Mouse (Mus musculus): ENCODE results near the gene Pakap.

Pakap gene

GRCm38 (mm10) chr4:57764392-57764791 lies 196.4 kb downstream of the Pakap start:
- ATAC-seq (ENCODE audit: low TSS enrichment), result peak; percentile 47; the same call in 1 of the 2 replicates

DNA sequence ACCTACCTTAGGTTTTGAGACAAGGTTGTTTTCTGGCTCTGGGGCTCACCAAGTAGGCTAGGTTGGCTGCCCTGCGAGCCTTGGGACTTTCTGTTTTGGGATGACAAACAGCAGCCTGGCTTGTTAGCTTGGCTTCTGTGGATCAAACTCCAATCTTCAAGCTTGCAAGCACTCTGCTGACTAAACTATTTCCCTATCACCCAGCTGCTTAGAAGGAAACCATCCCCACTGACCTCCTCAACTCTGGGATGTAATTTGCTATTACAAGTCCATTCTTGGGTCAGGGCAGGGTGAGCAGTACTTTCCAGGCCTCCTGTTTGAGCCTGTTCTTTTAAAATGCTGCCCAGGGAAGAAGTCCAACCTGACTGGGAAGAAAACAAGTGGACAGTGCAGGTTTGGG lies 196.9 kb downstream of the Pakap start:
- ATAC-seq (ENCODE audit: low TSS enrichment), result no peak

DNA sequence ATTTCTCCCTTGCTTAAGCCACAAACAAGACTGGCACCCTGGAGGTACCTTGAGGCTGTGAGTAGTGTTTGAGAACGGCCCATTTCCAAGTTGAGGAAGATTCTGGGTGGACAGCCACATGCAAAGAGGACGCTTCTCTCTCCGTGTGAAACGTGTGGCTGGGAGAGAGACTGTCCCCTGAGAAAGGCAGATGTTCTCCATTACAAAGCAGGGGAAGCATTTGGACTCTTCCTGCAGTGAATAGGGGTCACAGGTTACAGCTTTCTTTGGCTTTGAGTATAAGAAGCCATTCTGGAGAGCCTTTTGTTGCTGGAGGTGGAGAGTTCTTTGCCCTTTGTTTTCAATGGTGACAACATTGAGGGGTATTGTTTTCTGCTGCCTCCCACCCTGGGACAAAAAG lies 197.8 kb downstream of the Pakap start:
- ATAC-seq (ENCODE audit: low TSS enrichment), result no peak

DNA sequence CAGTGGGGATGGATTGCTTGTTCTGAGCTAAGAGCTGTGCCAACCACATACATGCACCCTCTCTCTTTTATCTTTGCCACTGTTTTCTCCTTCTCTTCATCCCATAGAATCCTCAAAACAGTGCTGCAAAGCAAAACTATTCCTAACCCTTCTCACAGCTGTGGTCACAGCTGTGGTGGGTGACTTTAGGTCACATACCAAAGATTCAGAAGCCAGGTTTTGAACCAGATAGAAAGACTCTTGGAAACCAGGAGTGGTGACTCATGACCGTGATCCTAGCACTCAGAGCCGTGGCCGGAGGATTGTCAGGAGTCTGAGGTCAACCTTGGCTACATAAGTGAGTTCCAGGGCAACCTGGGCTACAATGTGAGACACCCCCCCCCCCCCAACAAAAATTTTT lies 201.0 kb downstream of the Pakap start:
- no peak for ATAC-seq (ENCODE audit: low TSS enrichment)

DNA sequence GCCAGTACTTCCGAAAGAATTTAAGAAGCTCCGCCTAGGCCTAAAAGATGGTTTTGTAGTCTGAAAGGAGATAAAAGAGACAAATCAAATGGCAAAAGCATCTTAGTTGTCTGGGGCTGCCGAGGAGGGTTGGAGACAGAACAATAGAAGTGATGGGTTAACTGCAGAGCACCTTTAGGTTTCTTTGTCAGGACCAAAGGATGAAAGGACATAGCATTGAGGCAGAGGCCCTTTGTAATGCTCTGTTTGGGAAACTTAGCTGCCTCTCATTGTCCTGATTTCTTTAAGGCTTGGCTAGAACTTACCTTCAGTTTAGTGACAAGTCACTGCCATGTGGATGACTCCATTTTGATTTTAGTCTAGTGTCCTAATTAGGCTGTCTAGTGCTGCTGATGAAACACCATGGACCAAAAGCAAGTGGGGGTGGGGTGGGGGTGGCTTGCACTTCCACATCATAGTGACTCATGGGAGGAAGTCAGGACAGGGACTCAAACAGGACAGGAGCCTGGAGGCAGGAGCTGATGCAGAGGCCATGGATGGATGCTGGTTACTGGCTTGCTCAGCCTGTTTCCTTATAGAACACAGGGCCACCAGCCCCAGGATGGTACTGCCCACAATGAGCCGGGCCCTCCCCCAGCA lies 202.3 kb downstream of the Pakap start:
- ATAC-seq (ENCODE audit: low TSS enrichment), result no peak

- ATAC-seq (ENCODE audit: low TSS enrichment), result no peak
Measured at GRCm38 (mm10) chr4:57771558-57772219, 203.7 kb downstream of the Pakap start.

- ATAC-seq (ENCODE audit: low TSS enrichment), result no peak
Measured at GRCm38 (mm10) chr4:57772851-57773510, 205.0 kb downstream of the Pakap start.

DNA sequence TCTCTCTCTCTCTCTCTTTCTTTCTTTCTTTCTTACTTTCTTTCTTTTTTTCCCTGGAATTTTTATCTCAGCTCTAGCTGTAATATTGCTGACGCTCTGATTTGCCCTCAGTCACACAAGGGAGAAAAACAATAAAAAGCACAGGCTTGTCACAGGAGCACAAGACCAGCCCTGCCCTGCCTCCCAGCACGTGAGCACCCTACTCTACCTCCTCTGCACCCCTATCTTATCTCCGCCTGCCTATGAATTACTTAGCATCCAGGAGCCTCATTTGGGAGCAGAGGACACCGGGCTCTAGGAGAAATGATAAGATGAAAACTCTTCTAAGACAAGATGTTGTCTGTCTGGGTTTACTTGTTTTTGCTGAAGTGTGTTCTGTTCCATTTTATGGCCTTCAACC lies 206.5 kb downstream of the Pakap start:
- ATAC-seq (ENCODE audit: low TSS enrichment), result no peak

GRCm38 (mm10) chr4:57775582-57775981 lies 207.6 kb downstream of the Pakap start:
- no peak for ATAC-seq (ENCODE audit: low TSS enrichment)

GRCm38 (mm10) chr4:57780403-57780802 lies 212.4 kb downstream of the Pakap start:
- no peak for ATAC-seq (ENCODE audit: low TSS enrichment)

DNA sequence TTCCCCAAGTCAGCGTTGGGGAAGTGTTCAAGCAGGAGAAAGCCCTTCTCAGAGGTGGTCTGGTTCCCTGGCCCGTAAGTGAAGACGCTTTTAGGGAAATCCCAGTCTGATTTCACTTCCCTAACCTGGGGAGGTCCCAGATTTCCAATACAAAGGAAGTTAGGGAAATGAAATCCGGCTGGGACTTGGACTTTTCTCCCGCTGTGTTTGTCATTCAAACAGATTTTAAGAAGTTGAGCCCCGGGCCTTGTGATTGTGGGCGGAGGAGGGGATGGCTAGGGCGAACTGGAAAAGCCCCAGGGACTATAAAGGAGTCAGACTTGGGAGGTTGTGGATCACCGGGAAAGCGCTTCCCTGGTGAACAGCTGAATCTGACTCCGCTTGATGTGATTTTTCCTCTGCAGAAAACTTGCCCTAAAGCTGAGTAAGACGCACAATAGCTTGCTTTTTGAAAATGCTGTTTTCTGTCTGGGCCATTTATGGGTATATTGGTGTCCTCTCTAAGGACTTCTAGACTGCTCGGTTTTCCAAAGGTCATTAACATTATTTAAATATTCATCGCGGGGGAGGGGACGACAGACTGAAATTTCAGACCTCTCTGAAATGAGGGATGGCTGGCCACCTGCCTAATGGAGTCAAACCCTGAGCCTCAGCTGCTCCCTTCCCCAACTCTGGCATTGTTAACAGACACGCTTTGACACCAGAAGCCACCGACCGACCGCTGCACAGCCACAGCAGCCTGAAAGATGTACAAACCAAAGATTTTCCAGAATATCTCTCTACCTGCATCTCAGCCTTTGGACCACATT lies 213.1 kb downstream of the Pakap start:
- ATAC-seq (ENCODE audit: low TSS enrichment), result no peak

DNA sequence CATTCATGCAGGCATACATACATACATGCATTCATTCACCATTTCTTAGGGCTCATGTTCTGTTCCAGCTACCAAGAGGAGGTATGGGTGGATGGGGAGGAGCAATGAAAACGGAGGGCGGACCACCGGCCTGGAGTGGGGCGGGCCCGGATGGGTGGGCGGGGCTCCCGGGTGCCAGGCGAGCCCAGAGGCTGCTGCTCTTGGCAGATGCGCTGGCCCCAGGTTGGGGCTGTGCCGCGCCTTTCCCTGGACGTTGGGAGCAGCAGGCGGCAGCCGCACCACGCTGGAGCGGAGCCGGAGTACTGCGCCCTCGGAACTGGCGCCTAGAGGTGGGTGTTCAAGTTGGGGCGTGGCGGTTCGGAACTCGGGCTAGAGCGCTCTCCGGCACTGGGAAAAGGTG lies 214.0 kb downstream of the Pakap start:
- ATAC-seq (ENCODE audit: low TSS enrichment), result peak; percentile 86

DNA sequence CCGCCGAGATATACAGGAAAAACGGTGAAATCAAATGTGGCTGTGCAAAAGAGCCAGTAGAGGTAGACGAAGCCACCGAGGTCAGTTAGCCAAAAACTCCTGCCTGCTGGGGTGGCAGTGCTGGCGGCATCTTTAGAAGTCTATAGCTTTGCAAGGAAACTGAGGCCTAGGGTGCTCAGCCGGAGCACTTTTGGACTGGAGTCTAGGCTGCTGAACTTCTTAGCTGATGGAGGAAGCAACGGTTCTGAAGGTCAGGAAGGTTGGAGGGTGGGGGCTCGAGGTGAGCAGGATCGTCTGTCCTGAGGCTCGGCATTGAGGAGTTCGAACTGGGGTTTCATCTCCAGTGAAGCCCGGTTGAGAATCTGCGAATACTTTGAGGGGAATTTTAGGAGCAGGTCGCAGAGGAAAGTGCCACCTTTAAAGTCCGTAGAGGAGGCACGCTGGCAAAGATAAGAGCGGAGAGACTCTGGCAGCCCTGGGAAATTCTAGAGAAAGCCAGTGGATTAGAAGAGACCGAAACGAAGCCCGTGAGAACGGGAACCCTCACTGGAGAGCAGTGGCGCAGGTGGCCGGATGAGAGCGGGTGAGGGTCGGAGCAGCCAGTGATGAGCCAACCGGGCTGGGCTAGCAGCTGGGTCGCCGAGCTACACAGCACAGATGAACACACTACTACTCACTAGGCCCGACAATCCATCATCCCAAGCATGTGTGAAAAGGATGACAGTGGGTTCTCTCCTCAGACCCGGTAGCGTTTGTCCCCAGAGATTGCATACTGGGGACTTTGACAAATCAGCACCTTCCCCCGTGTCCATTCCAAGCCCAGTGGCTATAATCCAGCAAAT lies 214.8 kb downstream of the Pakap start:
- no peak for ATAC-seq (ENCODE audit: low TSS enrichment)

GRCm38 (mm10) chr4:57783391-57783770 lies 215.4 kb downstream of the Pakap start:
- no peak for ATAC-seq (ENCODE audit: low TSS enrichment)

- no peak for ATAC-seq (ENCODE audit: low TSS enrichment)
Measured at GRCm38 (mm10) chr4:57783853-57784600, 216.0 kb downstream of the Pakap start.

GRCm38 (mm10) chr4:57788709-57789108 lies 220.7 kb downstream of the Pakap start:
- ATAC-seq (ENCODE audit: low TSS enrichment), result 0 out of 2 replicates have a peak, but pooled peaks have one; percentile 23

DNA sequence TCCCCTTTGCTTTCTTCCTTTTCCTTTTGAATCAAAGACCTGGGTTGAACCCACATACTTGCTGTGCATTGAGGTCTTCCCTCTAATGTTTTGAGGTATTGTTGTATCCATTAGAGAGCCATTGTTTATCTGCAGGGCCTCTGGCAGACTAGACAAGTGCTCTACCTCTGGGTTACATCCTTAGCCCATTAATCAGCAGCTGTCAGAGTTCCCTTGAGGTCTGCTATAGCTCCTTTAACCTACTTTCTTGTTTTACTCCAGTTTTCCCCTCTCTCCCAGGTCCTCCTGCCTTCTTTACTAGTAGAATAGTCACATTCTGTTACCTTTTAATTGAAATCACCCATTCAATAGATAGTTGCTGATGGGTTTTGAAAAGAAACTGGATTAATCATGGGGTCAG lies 221.1 kb downstream of the Pakap start:
- ATAC-seq (ENCODE audit: low TSS enrichment), result no peak

DNA sequence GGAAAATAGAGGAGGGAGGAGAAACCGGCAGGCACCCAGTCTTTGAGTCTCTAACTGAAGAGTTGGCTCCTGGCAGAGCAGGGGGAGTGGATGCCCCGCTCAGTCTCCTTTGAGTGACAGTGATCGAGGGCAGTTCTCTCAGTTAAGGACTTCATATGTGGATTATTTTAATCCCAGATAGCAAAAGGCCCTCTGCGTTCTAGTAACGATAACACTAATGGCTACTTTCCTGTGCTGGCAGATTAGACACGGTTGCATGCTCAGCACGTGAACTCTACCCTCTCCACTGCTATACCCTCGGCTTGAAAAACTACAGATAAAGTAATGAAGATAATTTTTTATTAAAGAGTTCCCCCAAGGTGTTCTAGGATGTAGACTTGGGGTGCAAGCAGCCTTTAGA lies 226.0 kb downstream of the Pakap start:
- ATAC-seq (ENCODE audit: low TSS enrichment), result no peak

GRCm38 (mm10) chr4:57794547-57794946 lies 226.6 kb downstream of the Pakap start:
- ATAC-seq (ENCODE audit: low TSS enrichment), result no peak

- ATAC-seq (ENCODE audit: low TSS enrichment), result peak; percentile 62; the same call in 1 of the 2 replicates
Measured at GRCm38 (mm10) chr4:57797548-57798285, 229.7 kb downstream of the Pakap start.
